Mouse (Mus musculus): ENCODE measurements around the gene Fam102a. TPM values are rescaled to one million over a fixed set of nuclear protein-coding genes. Genes with fewer than 3 reads are reported as not detected.
A peak's percentile ranks its signal among the peaks of the same experiment; 100 is the strongest.

The Fam102a gene
- total and polyA plus RNA-seq, 3 experiments, result 1.3 to 7.8 (median 3.8) TPM

GRCm38 (mm10) chr2:32537941-32538340 is 2.8 kb downstream of the Fam102a start:
- no peak for DNase-seq (ENCODE audit: extremely low read depth)
- dilution Hi-C loops (cut with MboI; ENCODE audit: extremely low pct_ligation_motif_present, extremely low pct_unique_long_range_greater_than_20kb, low sequenced_read_pairs) (no loop called here), in situ Hi-C loops (cut with MboI; ENCODE audit: low pct_ligation_motif_present, low pct_unique_long_range_greater_than_20kb, low sequenced_read_pairs) (no loop called here)
- TF ChIP-seq RCOR1 (conservative IDR thresholded peaks at IDR 0.05; ENCODE audit: low read depth, low read length) (no peak), MXI1 (IDR thresholded peaks at IDR 0.05; ENCODE audit: low read depth, low read length) (no peak), UBTF (IDR thresholded peaks at IDR 0.05; ENCODE audit: low read depth, low read length) (no peak), MAX (IDR thresholded peaks at IDR 0.05; ENCODE audit: low read length) (no peak), POLR2AphosphoS2 (IDR thresholded peaks at IDR 0.05; ENCODE audit: low read depth, low read length) (no peak), ELF1 (IDR thresholded peaks at IDR 0.05; ENCODE audit: low read depth, low read length) (no peak)
- Histone ChIP-seq H3K79me2 (replicated peaks; ENCODE audit: control insufficient read depth, extremely low read depth, insufficient read depth, poor library complexity, severe bottlenecking) (no peaks in the 10 kb centered on the region; the same call in 1 of the 2 replicates), H3K4me3 (replicated peaks in 1 of 3; ENCODE audit: low read depth in 2 of 3, low read length in 2 of 3, poor library complexity in 1 of 3) (peak overlapping the region in 1 of 3 experiments; percentile 69), H3K4me1 (ENCODE audit: control insufficient read depth in 1 of 2, insufficient read depth in 2 of 2) (peaks cover 16 to 48% of the 10 kb centered on the region in 2 experiments), H3K36me3 (replicated peaks in 1 of 2; ENCODE audit: control insufficient read depth in 1 of 2, insufficient read depth in 1 of 2, low read length in 1 of 2) (peaks cover 0 to 3% of the 10 kb centered on the region in 2 experiments), H3K27ac (ENCODE audit: insufficient read depth, low read depth) (no peak overlapping the region), H3K9ac (ENCODE audit: insufficient read depth, low read depth) (no peak overlapping the region), H3K4me2 (ENCODE audit: insufficient read depth, low read depth, poor library complexity, severe bottlenecking) (peak overlapping the region; percentile 89; the same call in 1 of the 2 replicates), H3K27me3 (replicated peaks) (peaks cover 6% of the 10 kb centered on the region), H3K9me3 (replicated peaks; ENCODE audit: low read length) (no peaks in the 10 kb centered on the region)

GRCm38 (mm10) chr2:32538461-32538860 is 3.3 kb downstream of the Fam102a start:
- Histone ChIP-seq H3K9me3 (replicated peaks; ENCODE audit: low read length) (no peaks in the 10 kb centered on the region), H3K36me3 (replicated peaks in 1 of 2; ENCODE audit: control insufficient read depth in 1 of 2, insufficient read depth in 1 of 2, low read length in 1 of 2) (peaks cover 0 to 3% of the 10 kb centered on the region in 2 experiments), H3K27ac (ENCODE audit: insufficient read depth, low read depth) (no peak overlapping the region), H3K9ac (ENCODE audit: insufficient read depth, low read depth) (no peak overlapping the region), H3K27me3 (replicated peaks) (peaks cover 5% of the 10 kb centered on the region), H3K79me2 (replicated peaks; ENCODE audit: control insufficient read depth, extremely low read depth, insufficient read depth, poor library complexity, severe bottlenecking) (no peaks in the 10 kb centered on the region; the same call in 1 of the 2 replicates), H3K4me1 (ENCODE audit: control insufficient read depth in 1 of 2, insufficient read depth in 2 of 2) (peaks cover 16 to 53% of the 10 kb centered on the region in 2 experiments), H3K4me2 (ENCODE audit: insufficient read depth, low read depth, poor library complexity, severe bottlenecking) (no peak overlapping the region), H3K4me3 (replicated peaks in 1 of 3; ENCODE audit: low read depth in 2 of 3, low read length in 2 of 3, poor library complexity in 1 of 3) (no peak overlapping the region)
- no peak for TF ChIP-seq GABPA (IDR thresholded peaks at IDR 0.05; ENCODE audit: insufficient replicate concordance, low read depth, low read length)
- dilution Hi-C loops (cut with MboI; ENCODE audit: extremely low pct_ligation_motif_present, extremely low pct_unique_long_range_greater_than_20kb, low sequenced_read_pairs) (no loop called here), in situ Hi-C loops (cut with MboI; ENCODE audit: low pct_ligation_motif_present, low pct_unique_long_range_greater_than_20kb, low sequenced_read_pairs) (no loop called here)
- DNase-seq (ENCODE audit: extremely low read depth), result no peak

GRCm38 (mm10) chr2:32539452-32539981 is 4.4 kb downstream of the Fam102a start:
- Histone ChIP-seq H3K4me1 (ENCODE audit: control insufficient read depth in 1 of 2, insufficient read depth in 2 of 2) (peaks cover 16 to 48% of the 10 kb centered on the region in 2 experiments), H3K27me3 (replicated peaks) (no peaks in the 10 kb centered on the region), H3K4me2 (ENCODE audit: insufficient read depth, low read depth, poor library complexity, severe bottlenecking) (no peak overlapping the region), H3K9me3 (replicated peaks; ENCODE audit: low read length) (no peaks in the 10 kb centered on the region), H3K9ac (ENCODE audit: insufficient read depth, low read depth) (no peak overlapping the region), H3K4me3 (replicated peaks in 1 of 3; ENCODE audit: low read depth in 2 of 3, low read length in 2 of 3, poor library complexity in 1 of 3) (no peak overlapping the region), H3K36me3 (replicated peaks in 1 of 2; ENCODE audit: control insufficient read depth in 1 of 2, insufficient read depth in 1 of 2, low read length in 1 of 2) (peaks cover 0 to 6% of the 10 kb centered on the region in 2 experiments), H3K27ac (ENCODE audit: insufficient read depth, low read depth) (no peak overlapping the region), H3K79me2 (replicated peaks; ENCODE audit: control insufficient read depth, extremely low read depth, insufficient read depth, poor library complexity, severe bottlenecking) (no peaks in the 10 kb centered on the region; the same call in 1 of the 2 replicates)
- TF ChIP-seq BHLHE40 (IDR thresholded peaks at IDR 0.05; ENCODE audit: low read depth, low read length) (no peak), EP300 (IDR thresholded peaks at IDR 0.05; ENCODE audit: low read length) (no peak)
- in situ Hi-C loops (cut with MboI; ENCODE audit: low pct_ligation_motif_present, low pct_unique_long_range_greater_than_20kb, low sequenced_read_pairs), result no loop called here
- dilution Hi-C loops (cut with MboI; ENCODE audit: extremely low pct_ligation_motif_present, extremely low pct_unique_long_range_greater_than_20kb, low sequenced_read_pairs), result no loop called here
- DNase-seq (ENCODE audit: extremely low read depth), result no peak

Measured in CH12.LX (cell line).